Mouse (Mus musculus) frontal cortex, postnatal 36 days (tissue): ENCODE data around the gene Slmap.
"Not testable (repeated sequence)": the region's sequence is repeated elsewhere in the genome, so short reads cannot be mapped to it uniquely, and the experiment has no call there.

ENCODE experiments used
- DNase-seq, 2 experiments: peaks; one replicate each; pipeline ENCODE4 v3.0.0; 2022; ENCODE audit warnings: low spot score in 2 of 2

Gene Slmap

GRCm38 (mm10) chr14:26533267-26533666 is 1.5 kb downstream of the Slmap start:
- DNase-seq: no peak

DNA sequence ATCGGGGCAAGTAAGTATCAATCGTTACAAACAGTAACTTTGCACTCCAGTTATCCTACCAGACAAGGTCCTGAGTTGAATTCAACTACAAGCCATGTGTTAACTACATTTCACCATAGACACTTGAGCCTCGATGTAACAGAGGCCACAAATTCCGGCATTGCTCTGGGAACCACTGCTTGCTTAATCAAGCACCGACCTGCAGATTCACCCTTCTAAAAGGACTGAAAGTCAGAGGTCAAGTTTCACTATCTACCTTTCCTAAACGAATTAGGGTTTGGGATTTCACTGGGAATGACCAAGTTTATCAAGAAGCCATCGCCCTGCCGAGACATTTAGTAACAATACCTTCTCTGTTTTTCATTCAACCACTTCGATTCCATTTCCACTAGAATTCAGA is 2.0 kb downstream of the Slmap start:
- no peak for DNase-seq

DNA sequence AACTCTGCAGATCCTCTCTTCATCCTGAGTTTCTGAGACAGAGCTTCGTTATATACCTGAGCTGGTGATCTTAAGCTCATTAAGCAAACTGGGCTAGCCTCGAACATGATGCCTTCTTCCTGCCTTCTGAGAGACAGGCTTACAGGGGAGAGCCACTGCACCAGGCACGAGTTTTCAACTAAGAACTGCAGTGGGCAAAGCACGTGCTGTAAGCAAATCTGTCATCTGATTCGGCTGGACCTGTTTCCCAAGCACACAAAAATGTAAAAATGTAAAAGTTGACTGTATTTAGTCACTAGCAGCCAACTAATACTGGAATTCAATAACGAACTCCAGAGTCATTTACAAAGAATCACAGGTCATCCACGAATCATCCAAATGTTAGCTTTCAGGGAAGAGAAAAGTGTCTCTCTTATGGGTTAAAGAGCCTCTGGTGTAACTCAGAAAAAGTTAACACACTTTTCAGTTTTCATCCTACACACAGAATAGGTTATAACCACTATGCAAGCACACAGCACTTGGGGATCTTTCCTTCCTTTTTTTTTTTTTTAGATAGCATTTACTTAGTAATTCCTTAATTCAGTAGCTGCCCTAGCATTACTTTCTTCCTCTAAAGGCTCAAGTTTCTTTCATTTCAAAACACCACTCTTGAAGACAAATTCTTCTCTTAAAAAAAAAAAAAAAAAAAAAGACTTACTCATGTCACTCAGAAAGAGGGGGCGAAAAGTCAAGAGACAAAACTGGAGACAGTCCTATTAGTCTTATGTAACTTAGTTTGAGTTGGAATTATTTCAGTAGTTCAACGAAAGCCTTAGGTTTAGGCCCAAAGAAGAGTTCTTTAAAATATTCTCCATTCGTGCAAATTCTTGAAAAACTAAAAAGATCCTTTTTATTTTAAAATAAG is 3.1 kb downstream of the Slmap start:
- DNase-seq: no peak

GRCm38 (mm10) chr14:26530350-26530749 is 4.4 kb downstream of the Slmap start:
- no peak for DNase-seq

- DNase-seq: no peak
Measured at GRCm38 (mm10) chr14:26528296-26528695, 6.4 kb downstream of the Slmap start.

GRCm38 (mm10) chr14:26525955-26526354 is 8.8 kb downstream of the Slmap start:
- DNase-seq: no peak

DNA sequence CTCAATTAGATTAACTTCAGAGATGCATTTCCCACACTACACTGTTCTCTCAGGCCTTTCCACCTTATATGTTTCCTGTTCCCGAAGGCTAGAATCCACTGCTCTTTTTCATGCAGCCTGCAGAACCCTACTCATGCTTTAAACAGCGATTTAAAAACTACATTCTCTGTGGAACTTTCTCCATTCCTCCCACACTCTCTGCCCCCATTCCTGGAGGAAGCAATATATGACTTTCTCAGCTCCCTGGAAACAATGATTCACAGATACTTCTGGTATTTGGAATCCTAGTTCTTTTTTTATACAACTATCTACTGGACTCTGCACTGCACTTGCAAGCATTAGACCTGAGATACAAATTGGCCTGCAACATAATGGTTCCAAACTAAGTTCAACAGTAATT is 11.6 kb downstream of the Slmap start:
- peak; percentile 36 to 57 for DNase-seq

GRCm38 (mm10) chr14:26519831-26520230 is 14.9 kb downstream of the Slmap start:
- DNase-seq: no peak

DNA sequence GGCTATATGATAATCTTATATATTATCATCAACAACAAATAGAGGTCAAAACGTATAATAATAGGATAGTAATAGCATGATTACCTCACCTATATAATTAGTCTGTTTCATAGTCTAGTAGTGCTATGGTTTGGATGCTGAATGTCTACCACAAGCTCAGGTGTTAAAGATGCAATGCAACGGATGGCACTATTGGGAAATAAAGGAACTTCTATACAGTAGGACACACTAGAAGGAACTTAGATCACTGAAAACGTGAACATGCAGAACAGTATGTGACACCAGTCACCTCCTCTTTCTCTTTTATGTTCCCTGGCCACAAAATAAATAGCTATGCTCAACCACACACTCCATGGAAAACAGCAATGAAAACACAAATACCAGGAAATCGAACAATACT is 16.9 kb downstream of the Slmap start:
- no peak for DNase-seq

DNA sequence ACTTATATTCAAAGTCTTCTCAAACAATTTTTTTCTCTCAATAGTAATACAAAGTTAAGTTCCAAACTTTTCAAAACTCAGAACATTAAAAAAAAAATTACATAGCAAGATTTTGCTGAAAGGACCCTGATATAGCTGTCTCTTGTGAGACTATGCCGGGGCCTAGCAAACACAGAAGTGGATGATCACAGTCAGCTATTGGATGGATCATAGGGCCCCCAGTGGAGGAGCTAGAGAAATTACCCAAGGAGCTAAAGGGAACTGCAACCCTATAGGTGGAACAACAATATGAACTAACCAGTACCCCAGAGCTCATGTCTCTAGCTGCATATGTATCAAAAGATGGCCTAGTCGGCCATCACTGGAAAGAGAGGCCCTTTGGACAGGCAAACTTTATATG is 18.5 kb downstream of the Slmap start:
- DNase-seq: not testable (repeated sequence)

GRCm38 (mm10) chr14:26515802-26516201 is 18.9 kb downstream of the Slmap start:
- no peak for DNase-seq

- no peak for DNase-seq
Measured at GRCm38 (mm10) chr14:26510545-26510944, 24.2 kb downstream of the Slmap start.

DNA sequence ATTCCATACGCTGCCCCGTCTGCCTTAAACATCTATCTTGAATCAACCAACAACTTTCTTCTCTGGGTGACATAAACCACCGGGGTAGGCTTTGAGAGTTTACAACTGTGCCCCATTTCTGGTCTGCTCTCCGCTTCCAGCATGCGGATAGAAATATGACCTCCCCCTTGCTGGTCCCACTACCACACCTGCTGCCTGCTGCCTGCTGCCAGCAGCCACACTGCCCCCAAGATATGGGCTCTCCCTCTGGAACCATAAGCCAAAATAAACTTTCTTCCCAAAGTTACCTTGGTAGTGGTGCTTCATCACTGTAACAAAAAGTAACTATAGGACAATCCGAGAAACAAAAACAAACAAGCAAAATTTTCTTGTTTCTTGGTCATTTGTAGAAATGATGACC is 26.6 kb downstream of the Slmap start:
- DNase-seq: no peak

- no peak for DNase-seq
Measured at GRCm38 (mm10) chr14:26507361-26507760, 27.4 kb downstream of the Slmap start.

- DNase-seq: no peak
Measured at GRCm38 (mm10) chr14:26504541-26504940, 30.2 kb downstream of the Slmap start.

DNA sequence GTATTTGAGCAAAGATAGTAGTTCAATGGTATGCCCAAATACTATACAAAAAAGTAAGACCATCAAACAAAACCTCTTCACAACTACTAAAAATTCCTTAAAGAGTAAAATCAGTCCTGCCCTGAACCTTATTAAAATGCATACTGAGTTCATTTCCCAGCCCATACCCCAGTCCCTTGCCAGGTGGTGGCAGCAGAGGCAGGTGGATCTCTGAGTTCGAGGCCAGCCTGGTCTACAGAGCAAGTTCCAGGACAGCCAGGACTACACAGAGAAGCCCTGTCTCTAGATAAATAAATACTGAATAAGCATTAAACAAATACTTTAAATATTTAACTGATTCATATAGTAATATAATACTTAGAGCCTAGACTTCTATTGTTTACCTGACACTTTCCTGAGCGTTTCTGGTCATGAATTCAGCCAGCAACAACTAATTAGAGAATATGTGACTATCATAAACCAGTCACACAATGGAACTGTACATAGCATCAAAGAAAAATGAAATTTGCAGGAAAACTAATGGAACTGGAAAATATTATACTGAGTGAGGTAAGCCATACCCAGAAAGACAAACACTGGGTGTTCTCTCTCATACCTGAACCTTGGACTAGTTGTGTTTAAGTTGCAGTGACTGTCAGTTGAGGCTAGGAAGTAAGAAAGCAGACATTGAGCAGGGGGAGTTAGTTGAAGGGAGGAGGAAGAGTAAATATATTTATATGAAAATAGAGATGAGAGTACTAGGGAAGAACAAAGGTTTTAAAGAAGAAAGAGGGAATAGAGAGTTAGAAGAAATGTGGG is 34.4 kb downstream of the Slmap start:
- DNase-seq: no peak

GRCm38 (mm10) chr14:26495021-26495420 is 39.7 kb downstream of the Slmap start:
- DNase-seq: no peak

- DNase-seq: peak; percentile 31 to 74
Measured at GRCm38 (mm10) chr14:26491150-26491549, 43.6 kb downstream of the Slmap start.

DNA sequence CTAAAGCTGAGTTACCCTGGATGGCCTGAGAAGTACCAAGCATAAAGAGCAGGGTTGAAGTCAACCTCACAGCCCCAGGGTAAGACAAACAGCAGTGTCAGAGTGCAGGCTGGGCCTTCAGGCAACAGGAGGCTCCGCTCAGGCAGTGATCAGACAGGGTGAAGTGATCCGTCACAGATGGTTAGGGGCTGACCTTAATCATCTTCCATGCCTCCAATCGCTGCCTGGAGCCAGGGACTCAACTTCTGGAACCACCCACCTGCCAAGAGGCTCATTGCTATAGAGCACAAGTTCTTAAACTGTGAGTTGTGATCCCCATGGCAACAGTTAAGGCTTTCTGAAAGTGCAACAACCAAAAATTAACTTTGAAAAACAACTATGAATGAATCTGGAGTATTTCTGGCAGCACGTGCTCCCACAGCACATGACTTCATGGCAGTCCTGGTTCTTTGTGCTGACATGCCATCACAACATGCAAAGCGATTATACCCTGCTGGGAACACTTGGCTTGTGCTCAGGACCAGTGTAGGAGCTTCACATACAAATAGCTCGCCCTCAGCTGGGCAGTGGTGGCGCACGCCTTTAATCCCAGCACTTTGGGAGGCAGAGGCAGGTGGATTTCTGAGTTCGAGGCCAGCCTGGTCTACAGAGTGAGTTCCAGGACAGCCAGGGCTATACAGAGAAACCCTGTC is 46.3 kb downstream of the Slmap start:
- DNase-seq: no peak

DNA sequence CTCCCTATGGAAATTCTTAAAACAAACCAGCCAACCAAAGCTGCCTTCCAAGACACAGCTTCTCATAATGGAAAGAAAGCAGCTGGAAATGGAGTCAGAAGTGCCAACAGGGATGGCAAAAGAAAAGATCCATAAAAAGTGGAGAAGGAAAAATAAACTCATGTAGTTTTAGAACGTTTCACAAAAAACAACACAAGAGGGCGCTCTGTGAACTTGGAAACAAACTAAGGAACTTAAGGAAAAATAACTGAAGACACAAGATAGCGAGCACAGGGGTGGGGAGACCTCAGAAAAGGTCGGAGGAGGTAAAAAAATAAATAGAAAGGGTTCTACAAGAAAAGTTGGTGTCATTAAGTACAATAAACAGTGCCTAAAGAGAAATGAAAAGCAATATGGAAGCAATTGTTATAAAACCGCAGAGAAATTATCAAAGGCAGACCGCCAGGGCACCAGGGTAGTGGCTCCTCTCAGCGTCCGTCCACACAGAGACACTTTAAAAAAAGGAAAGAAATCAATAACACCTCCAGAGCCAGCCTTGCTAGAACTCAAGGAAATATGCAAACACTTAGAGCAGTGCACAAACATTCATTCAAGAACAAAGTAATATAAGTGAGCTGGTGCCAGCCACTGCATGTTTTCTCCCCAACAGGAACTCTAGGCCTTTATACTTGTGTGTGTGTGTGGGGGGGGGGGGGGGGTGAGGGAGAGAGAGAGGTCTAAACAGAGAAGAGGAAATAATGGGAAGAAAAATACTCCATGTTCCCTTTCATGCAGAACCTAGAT is 48.1 kb downstream of the Slmap start:
- peak in 1 of 2 experiments; percentile 35 for DNase-seq

- DNase-seq: no peak
Measured at GRCm38 (mm10) chr14:26481457-26481856, 53.3 kb downstream of the Slmap start.
